Mouse (Mus musculus) heart, postnatal 0 days (tissue): ENCODE results near the gene Sugt1.

Source experiments
- CTCF ChIP-seq: IDR thresholded peaks from 2 replicates; pipeline ENCODE4 v1.5.1; 2016; ENCODE audit warnings: antibody characterized with exemption, control low read depth, low read depth
- EP300 ChIP-seq: IDR thresholded peaks from 2 replicates; pipeline ENCODE4 v1.6.1; 2016; ENCODE audit warnings: antibody characterized with exemption, low read depth

- TF ChIP-seq CTCF (no peak), EP300 (no peak)
These were observed 18.9 kb downstream of the Sugt1 start for GRCm38 (mm10) chr14:79606392-79606791.
